ENCODE assay signal across 8 mouse cellular contexts in the genomic region with DNA sequence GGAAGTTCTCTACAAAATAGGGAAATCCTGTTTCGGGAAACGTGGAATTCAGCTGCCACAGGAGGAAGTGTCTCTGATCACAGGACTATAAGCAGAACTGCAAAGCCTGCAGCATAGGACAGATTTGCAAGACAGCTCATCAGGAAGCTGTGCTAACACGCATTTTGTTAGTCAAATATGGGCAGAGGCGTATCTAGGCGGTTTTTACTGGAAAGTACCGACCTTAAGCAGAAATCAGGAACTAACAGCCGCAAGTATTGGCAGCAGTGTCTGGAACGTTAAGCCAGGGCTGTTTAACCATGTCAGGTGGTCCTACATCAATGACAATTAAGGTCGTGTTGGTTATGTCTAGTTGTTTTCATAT. TPM values are rescaled to one million over a fixed set of nuclear protein-coding genes. Genes with fewer than 3 reads are reported as not detected.
A peak's percentile ranks its signal among the peaks of the same experiment; 100 is the strongest.
DNase-seq lines count a peak whose midpoint lies in the region; ATAC-seq lines count a peak whose summit lies in the region.

No protein-coding gene starts in this region.

- ATAC-seq in liver, embryonic 12.5 days = peak; percentile 22; the same call in 1 of the 2 replicates

- H3K4me2 ChIP-seq in liver, embryonic 12.5 days = no peak overlapping the region

- no peak overlapping the region for H3K4me3 ChIP-seq in liver, embryonic 12.5 days

- no peaks in the 10 kb centered on the region for H3K36me3 ChIP-seq in liver, embryonic 12.5 days

- 15% methylated on average over 9 of the region's 9 CpGs for WGBS in liver, embryonic 12.5 days (ENCODE audit: insufficient replicate concordance)

- H3K4me1 ChIP-seq in liver, embryonic 12.5 days = peaks cover 93% of the 10 kb centered on the region

- no peak overlapping the region for H3K9ac ChIP-seq in liver, embryonic 12.5 days

- no peaks in the 10 kb centered on the region for H3K9me3 ChIP-seq in liver, embryonic 12.5 days (replicated peaks)

- peak overlapping the region; percentile 85 for H3K27ac ChIP-seq in liver, embryonic 12.5 days

- DNase-seq in adrenal gland, postnatal 14 days = peak; percentile 36
- no peak for DNase-seq in adrenal gland, postnatal 4 days (ENCODE audit: low spot score in 2 of 2)
- peak; percentile 93 for DNase-seq in A20 (ENCODE audit: low read depth, low spot score)
- DNase-seq in fibroblast of lung, adult 2 months (ENCODE audit: low read depth) = peak; percentile 81
- peak; percentile 87 for DNase-seq in skeletal muscle tissue, adult 2 months (ENCODE audit: low read depth, low spot score)
- DNase-seq in cerebellum, adult 11-12 months = no peak
- no peak for DNase-seq in Muller cell, postnatal 12 days (ENCODE audit: inconsistent ontology term)

- H3K27me3 ChIP-seq in liver, embryonic 12.5 days (replicated peaks) = no peaks in the 10 kb centered on the region

RNA-seq across cellular contexts. Expression of a gene that starts 42.4 kb away (rescaled TPM):
- 0.56 and 4.0 TPM in 2 replicates for total RNA-seq in adrenal gland, postnatal 14 days (2021)
- total RNA-seq in adrenal gland, postnatal 4 days (2021) = under 1 TPM in 1 of 2 experiments, not detected in 1; 0.34 TPM
- 1.3 TPM in 2 replicates for polyA plus RNA-seq in liver, embryonic 12.5 days (2016; fragmentation: Nextera tagmentation; extraction: Ambion mirVana)

RNA-seq across cellular contexts. Expression of a gene that starts 52.4 kb away (rescaled TPM):
- total RNA-seq in adrenal gland, postnatal 14 days (2021) = 86.4 and 109 TPM in 2 replicates
- total RNA-seq in adrenal gland, postnatal 4 days (2021) = 10 to 100 TPM; 34.7 to 49.1 TPM
- not detected in 2 replicates for polyA plus RNA-seq in liver, embryonic 12.5 days (2016; fragmentation: Nextera tagmentation; extraction: Ambion mirVana)

Comparison
In these comparisons a context has a peak if more than half of its experiments do, and no peak if none do; other contexts are left out.
1. DNase-seq: peak in adrenal gland, postnatal 14 days (single experiment), A20 (single experiment), fibroblast of lung, adult 2 months (single experiment) and skeletal muscle tissue, adult 2 months (single experiment); none in adrenal gland, postnatal 4 days (0 of 2), cerebellum, adult 11-12 months (single experiment) and Muller cell, postnatal 12 days (single experiment).